Mouse (Mus musculus): ENCODE data around the gene Ftl1.

- TF ChIP-seq MAZ (IDR thresholded peaks at IDR 0.05; ENCODE audit: low read depth, low read length) (no peak), CTCF (IDR thresholded peaks at IDR 0.05 in 2 of 3, conservative IDR thresholded peaks at IDR 0.05 in 1 of 3; ENCODE audit: control insufficient read depth in 1 of 3, insufficient read depth in 1 of 3, low read depth in 2 of 3, low read length in 3 of 3, poor library complexity in 1 of 3, severe bottlenecking in 1 of 3) (no peak), MEF2A (IDR thresholded peaks at IDR 0.05; ENCODE audit: extremely low read depth, insufficient replicate concordance, low read depth, low read length, poor library complexity, severe bottlenecking) (no peak), E2F4 (IDR thresholded peaks at IDR 0.05; ENCODE audit: borderline replicate concordance, low read depth, low read length) (no peak), JUND (IDR thresholded peaks at IDR 0.05; ENCODE audit: low read depth, low read length) (no peak)
Observed at GRCm38 (mm10) chr7:45421194-45421593, 38.5 kb downstream of the Ftl1 start.
